Mouse (Mus musculus) spleen, adult 2 months (tissue): Measurements from ENCODE around the gene Atp13a5. TPM values are rescaled to one million over a fixed set of nuclear protein-coding genes. Genes with fewer than 3 reads are reported as not detected.

Experiments
- DNase-seq, 2 experiments: peaks; one replicate each; pipeline versions ENCODE4 v3.0.0 to v3.0.0-alpha.2; 2012 to 2021; ENCODE audit warnings: low spot score in 2 of 2, low read depth in 1 of 2
- H3K27ac ChIP-seq: fragments of 200-500 bp; 2 replicates; pipeline ENCODE4 v1.5.1; 2012; ENCODE audit warnings: low read length, inconsistent platforms; ENCODE audit not compliant: insufficient read depth
- H3K27me3 ChIP-seq: fragments of 200-500 bp; 2 replicates; pipeline ENCODE4 v1.6.1; 2012; ENCODE audit warnings: mild to moderate bottlenecking, moderate library complexity, low read length, inconsistent platforms; ENCODE audit not compliant: control insufficient read depth, insufficient read depth
- H3K36me3 ChIP-seq: fragments of 200-500 bp; 2 replicates; pipeline ENCODE4 v1.6.1; 2012; ENCODE audit warnings: mild to moderate bottlenecking, low read length, inconsistent platforms; ENCODE audit not compliant: control insufficient read depth, insufficient read depth
- H3K4me1 ChIP-seq: fragments of 200-500 bp; 2 replicates; pipeline ENCODE4 v1.6.1; 2011; ENCODE audit warnings: inconsistent platforms; ENCODE audit not compliant: control insufficient read depth, insufficient read depth, insufficient read length
- H3K4me3 ChIP-seq: fragments of 200-500 bp; 2 replicates; pipeline ENCODE4 v1.5.1; 2011; ENCODE audit warnings: mild to moderate bottlenecking, inconsistent platforms; ENCODE audit not compliant: insufficient read depth, insufficient read length; ENCODE audit errors: extremely low read depth
- CTCF ChIP-seq: fragments of 200-500 bp; IDR thresholded peaks from 2 replicates; pipeline ENCODE4 v1.5.1; 2011; ENCODE audit warnings: mild to moderate bottlenecking, inconsistent platforms; ENCODE audit not compliant: insufficient read depth, insufficient read length, insufficient replicate concordance; ENCODE audit errors: extremely low read depth
- POLR2A ChIP-seq: fragments of 200-500 bp; IDR thresholded peaks from 2 replicates; pipeline ENCODE4 v1.6.1; 2011; ENCODE audit warnings: low read depth, low read length, inconsistent platforms
- WGBS: fragments of 180-500 bp; shearing (Covaris S2); methylation state at CpG from one replicate; pipeline ENCODE4 v1.1.7; 2018; 5-methylcytosine and 5-hydroxymethylcytosine counted together
- polyA plus RNA-seq: library from polyadenylated mRNA; depleted of rRNA; stranded (reverse); fragments of >200 nt; gene quantifications from 2 replicates; pipeline ENCODE4 v1.2.3, GENCODE M21; 2012; rRNA removed

Atp13a5 gene
- not detected in 2 replicates for polyA plus RNA-seq

DNA sequence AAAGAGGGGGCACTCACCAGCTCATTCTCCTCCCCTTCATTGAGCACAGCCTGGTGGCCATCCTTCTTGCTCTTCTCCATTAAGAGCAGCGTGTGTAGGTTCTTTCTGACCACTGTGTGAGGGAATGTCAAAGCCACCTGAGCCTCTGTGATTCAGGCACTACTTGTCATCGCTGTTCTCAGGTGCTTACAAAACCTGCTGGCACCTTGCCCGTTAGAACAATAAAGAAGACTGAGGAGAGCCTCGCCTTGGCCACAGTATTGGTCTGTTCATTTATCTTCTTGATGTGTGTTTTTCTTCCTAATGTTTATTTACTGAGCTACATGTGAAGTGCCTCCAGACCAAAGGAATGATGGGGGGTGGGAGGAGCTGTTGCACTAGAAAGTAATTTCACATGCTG, at the start of gene Atp13a5:
Gene Atp13a5 (minus strand): TSS at position 275 of the 400 bp plus-strand sequence.
- Histone ChIP-seq H3K4me3 (no peak within 1 kb of the TSS), H3K4me1 (no peaks in the 10 kb centered on the region), H3K36me3 (no peaks in the 10 kb centered on the region), H3K27ac (no peak within 1 kb of the TSS), H3K27me3 (no peaks in the 10 kb centered on the region)
- WGBS, result 70% methylated on average over 4 of the region's 4 CpGs
- DNase-seq, result no peak
- TF ChIP-seq POLR2A (no peak), CTCF (no peak)

DNA sequence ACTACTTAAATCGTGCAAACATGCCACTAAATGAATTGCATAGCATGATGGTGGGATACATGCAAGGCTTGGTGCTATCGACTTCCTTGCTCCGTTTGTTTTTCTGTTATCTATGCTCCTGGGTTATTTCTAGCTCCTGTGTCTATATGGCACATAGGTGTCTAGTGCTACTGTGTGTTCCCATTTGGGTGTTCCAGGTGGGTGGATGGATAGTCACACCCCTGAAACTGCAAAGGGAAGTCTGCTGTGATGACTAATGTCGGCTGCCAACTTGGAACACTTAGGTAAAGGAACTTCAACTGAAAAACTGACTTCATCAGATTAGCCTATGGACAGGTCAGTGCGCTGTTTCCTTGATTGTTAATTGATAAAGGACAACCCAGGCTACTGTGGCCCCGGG, 36.3 kb upstream of the Atp13a5 start:
- H3K4me1 ChIP-seq, result no peaks in the 10 kb centered on the region
- no peaks in the 10 kb centered on the region for H3K36me3 ChIP-seq
- no peak for TF ChIP-seq POLR2A
- no peak for TF ChIP-seq CTCF
- H3K27ac ChIP-seq, result no peak overlapping the region
- H3K27me3 ChIP-seq, result no peaks in the 10 kb centered on the region
- H3K4me3 ChIP-seq, result no peak overlapping the region
- no peak for DNase-seq
- 88% methylated on average over 6 of the region's 6 CpGs for WGBS

DNA sequence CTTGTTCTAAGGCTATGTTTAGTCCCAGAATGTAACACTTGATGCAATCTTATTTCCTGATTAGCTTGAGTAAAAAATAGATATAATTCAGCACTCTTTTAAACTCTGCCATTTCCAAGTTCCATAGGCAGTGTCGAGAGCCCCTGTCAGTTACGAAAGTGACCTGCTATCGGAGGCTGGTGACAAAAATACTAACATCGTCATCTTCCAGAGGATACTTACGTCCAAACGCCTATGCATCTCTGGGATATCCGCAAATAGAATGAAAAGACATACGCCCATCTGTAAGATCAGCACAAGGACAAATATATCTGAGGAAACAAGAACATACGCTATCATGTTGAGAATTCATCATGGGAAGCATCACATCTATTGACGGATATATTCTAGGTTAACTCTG, 28.8 kb upstream of the Atp13a5 start:
- TF ChIP-seq CTCF (no peak), POLR2A (no peak)
- no peak for DNase-seq
- Histone ChIP-seq H3K27me3 (no peaks in the 10 kb centered on the region), H3K4me3 (no peak overlapping the region), H3K4me1 (no peaks in the 10 kb centered on the region), H3K27ac (no peak overlapping the region), H3K36me3 (no peaks in the 10 kb centered on the region)
- WGBS, result 92% methylated on average over 10 of the region's 10 CpGs

DNA sequence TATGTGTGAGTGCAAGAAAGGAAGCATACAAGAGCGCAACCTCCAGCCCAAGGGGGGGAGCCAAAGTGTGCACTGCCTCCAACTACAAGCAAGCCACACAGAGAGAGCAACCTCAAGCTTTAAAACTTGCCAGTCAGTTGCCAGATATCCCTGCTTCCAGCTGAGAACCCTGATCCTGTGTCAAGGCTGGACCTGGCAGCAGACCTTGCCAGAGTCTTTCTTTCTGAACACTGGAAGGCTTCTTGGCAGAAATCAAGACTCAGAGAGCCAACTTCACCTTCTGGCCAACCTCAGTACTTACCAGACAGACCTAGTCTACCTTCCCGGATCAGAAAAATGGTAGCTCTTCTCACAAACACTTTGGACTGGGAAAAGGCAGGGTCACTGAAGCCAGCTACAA, 20.5 kb upstream of the Atp13a5 start:
- WGBS, result 86% methylated on average over 2 of the region's 2 CpGs

GRCm38 (mm10) chr16:29384781-29385180, 6.2 kb upstream of the Atp13a5 start:
- 88% methylated on average over 4 of the region's 4 CpGs for WGBS
- H3K4me1 ChIP-seq, result no peaks in the 10 kb centered on the region
- H3K4me3 ChIP-seq, result no peak overlapping the region
- no peak overlapping the region for H3K27ac ChIP-seq
- no peak for DNase-seq
- H3K36me3 ChIP-seq, result no peaks in the 10 kb centered on the region
- TF ChIP-seq CTCF (no peak), POLR2A (no peak)
- no peaks in the 10 kb centered on the region for H3K27me3 ChIP-seq

More for the DNA sequence above, 20.5 kb upstream of the Atp13a5 start:
- Histone ChIP-seq H3K27ac (no peak overlapping the region), H3K36me3 (no peaks in the 10 kb centered on the region), H3K4me1 (no peaks in the 10 kb centered on the region), H3K4me3 (no peak overlapping the region), H3K27me3 (no peaks in the 10 kb centered on the region)
- no peak for DNase-seq
- TF ChIP-seq POLR2A (no peak), CTCF (no peak)

DNA sequence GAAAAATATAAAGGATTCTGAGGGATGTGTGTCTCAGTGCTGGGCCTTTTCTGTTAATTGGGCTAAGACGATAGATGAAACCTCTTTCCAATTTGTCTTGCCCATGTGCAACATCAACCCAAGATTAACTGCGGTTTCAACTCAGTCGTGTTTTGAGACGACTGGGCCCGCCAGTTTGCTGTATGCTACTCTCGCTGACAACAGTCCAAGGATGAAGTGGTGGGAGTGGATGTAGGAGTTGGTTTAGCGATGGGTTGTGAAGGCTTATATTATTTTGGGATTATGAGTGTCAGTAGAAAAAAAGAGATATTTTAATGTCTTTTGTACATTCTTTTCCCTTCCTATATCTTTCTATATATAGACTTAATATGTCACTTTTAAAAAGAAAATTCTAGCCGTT, 3.9 kb downstream of the Atp13a5 start:
- 85% methylated on average over 8 of the region's 8 CpGs for WGBS

GRCm38 (mm10) chr16:29331351-29332044, 47.0 kb downstream of the Atp13a5 start:
- H3K27ac ChIP-seq, result no peak overlapping the region
- H3K36me3 ChIP-seq, result no peaks in the 10 kb centered on the region
- H3K4me1 ChIP-seq, result no peaks in the 10 kb centered on the region
- 92% methylated on average over 3 of the region's 3 CpGs for WGBS
- H3K27me3 ChIP-seq, result no peaks in the 10 kb centered on the region
- H3K4me3 ChIP-seq, result no peak overlapping the region
- TF ChIP-seq CTCF (no peak), POLR2A (no peak)
- no peak for DNase-seq

More for the DNA sequence above, 3.9 kb downstream of the Atp13a5 start:
- H3K4me3 ChIP-seq, result no peak overlapping the region
- no peaks in the 10 kb centered on the region for H3K36me3 ChIP-seq
- no peaks in the 10 kb centered on the region for H3K4me1 ChIP-seq
- no peaks in the 10 kb centered on the region for H3K27me3 ChIP-seq
- no peak overlapping the region for H3K27ac ChIP-seq
- DNase-seq, result no peak
- TF ChIP-seq POLR2A, result no peak
- no peak for TF ChIP-seq CTCF

GRCm38 (mm10) chr16:29330948-29331347, 47.6 kb downstream of the Atp13a5 start:
- Histone ChIP-seq H3K4me3 (no peak overlapping the region), H3K4me1 (no peaks in the 10 kb centered on the region), H3K27me3 (no peaks in the 10 kb centered on the region), H3K27ac (no peak overlapping the region), H3K36me3 (no peaks in the 10 kb centered on the region)
- 51% methylated on average over 5 of the region's 5 CpGs for WGBS
- no peak for TF ChIP-seq CTCF
- no peak for TF ChIP-seq POLR2A
- DNase-seq, result no peak
